Mouse (Mus musculus): ENCODE measurements around the gene Intu.
A peak's percentile ranks its signal among the peaks of the same experiment; 100 is the strongest.

Gene Intu

GRCm38 (mm10) chr3:40685855-40686515, 154.9 kb downstream of the Intu start:
- peak; percentile 77 for DNase-seq (ENCODE audit: low spot score)

- DNase-seq (ENCODE audit: low spot score): peak; percentile 80
Observed at GRCm38 (mm10) chr3:40686836-40687235, 155.8 kb downstream of the Intu start.

GRCm38 (mm10) chr3:40687588-40687987, 156.5 kb downstream of the Intu start:
- peak; percentile 36 for DNase-seq (ENCODE audit: low spot score)

GRCm38 (mm10) chr3:40691566-40691965, 160.5 kb downstream of the Intu start:
- DNase-seq (ENCODE audit: low spot score): no peak

- no peak for DNase-seq (ENCODE audit: low spot score)
Observed at GRCm38 (mm10) chr3:40693435-40693834, 162.3 kb downstream of the Intu start.

- DNase-seq (ENCODE audit: low spot score): no peak
Observed at GRCm38 (mm10) chr3:40693960-40694359, 162.9 kb downstream of the Intu start.

- DNase-seq (ENCODE audit: low spot score): no peak
Observed at GRCm38 (mm10) chr3:40694438-40694837, 163.4 kb downstream of the Intu start.

- no peak for DNase-seq (ENCODE audit: low spot score)
Observed at GRCm38 (mm10) chr3:40695162-40695561, 164.1 kb downstream of the Intu start.

- no peak for DNase-seq (ENCODE audit: low spot score)
Observed at GRCm38 (mm10) chr3:40698834-40699233, 167.7 kb downstream of the Intu start.

- no peak for DNase-seq (ENCODE audit: low spot score)
Observed at GRCm38 (mm10) chr3:40704816-40705430, 173.8 kb downstream of the Intu start.

GRCm38 (mm10) chr3:40708655-40709054, 177.6 kb downstream of the Intu start, which contains the start of gene Slc25a31:
Gene Slc25a31, plus strand, starts transcription at chr3:40708855.
- DNase-seq (ENCODE audit: low spot score): no peak

GRCm38 (mm10) chr3:40716056-40716455, 185.0 kb downstream of the Intu start:
- no peak for DNase-seq (ENCODE audit: low spot score)

GRCm38 (mm10) chr3:40719022-40719421, 187.9 kb downstream of the Intu start:
- no peak for DNase-seq (ENCODE audit: low spot score)

GRCm38 (mm10) chr3:40738381-40738912, 207.4 kb downstream of the Intu start:
- no peak for DNase-seq (ENCODE audit: low spot score)

- DNase-seq (ENCODE audit: low spot score): peak; percentile 43
Observed at GRCm38 (mm10) chr3:40744024-40744835, 213.1 kb downstream of the Intu start, which contains the start of gene Hspa4l. Gene Hspa4l, plus strand, starts transcription at chr3:40744495.

GRCm38 (mm10) chr3:40744836-40745660, 214.0 kb downstream of the Intu start:
- peak; percentile 92 for DNase-seq (ENCODE audit: low spot score)

GRCm38 (mm10) chr3:40745661-40746547, 214.8 kb downstream of the Intu start:
- peak; percentile 56 for DNase-seq (ENCODE audit: low spot score)

All from embryo, embryonic 10 days (tissue).